In the genomic region with DNA sequence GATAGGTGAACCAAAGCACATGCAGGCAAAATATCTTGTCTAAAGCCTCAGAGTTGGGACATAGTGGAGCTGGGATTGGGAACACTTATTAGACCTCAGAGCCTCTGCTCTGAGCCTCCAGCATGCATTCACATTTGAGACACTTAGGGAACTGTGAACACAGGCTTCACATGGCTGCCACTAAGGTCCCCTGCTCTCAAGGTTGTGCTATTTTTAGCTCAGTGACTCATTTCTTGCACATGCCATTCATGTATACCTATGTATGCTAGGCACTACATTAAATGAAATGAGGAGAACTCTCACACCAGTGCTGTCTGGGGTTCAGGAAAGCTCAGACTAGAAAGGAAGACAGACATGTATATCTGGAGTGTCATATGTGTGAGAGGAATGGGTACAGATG, we compare ENCODE assay signal across 26 mouse cellular contexts.
DNase-seq lines count a peak whose midpoint lies in the region; ATAC-seq and TF ChIP-seq lines count a peak whose summit lies in the region.
"Had no signal": no experiment of that assay in that cellular context is flagged by ENCODE, and none has a peak within 500 bp of the region (broad histone marks: within the 10 kb centered on the region; RNA-seq: fewer than 3 reads in every experiment).

No protein-coding gene starts in this region.

- intact Hi-C loops in heart, postnatal 25 days (cut with DNase I), result no loop called here

- TF ChIP-seq CTCF in lung, embryonic 14.5 days (IDR thresholded peaks at IDR 0.05; ENCODE audit: low read depth), result no peak
- no peak for TF ChIP-seq CTCF in stomach, postnatal 0 days (IDR thresholded peaks at IDR 0.05; ENCODE audit: low read depth)

- H3K4me1 ChIP-seq in heart, embryonic 10.5 days, result peaks cover 7% of the 10 kb centered on the region; the same call in 1 of the 2 replicates
- no peaks in the 10 kb centered on the region for H3K4me1 ChIP-seq in lung, embryonic 14.5 days (ENCODE audit: insufficient read depth)
- H3K4me1 ChIP-seq in stomach, postnatal 0 days (replicated peaks; ENCODE audit: control insufficient read depth, insufficient read depth), result no peaks in the 10 kb centered on the region
- H3K4me1 ChIP-seq: embryonic facial prominence, embryonic 13.5 days; forebrain, embryonic 10.5 days; hindbrain, embryonic 10.5 days; limb, embryonic 12.5 days; liver, embryonic 15.5 days; neural tube, embryonic 12.5 days had no signal

- H3K36me3 ChIP-seq in heart, embryonic 10.5 days, result no peaks in the 10 kb centered on the region
- H3K36me3 ChIP-seq in lung, embryonic 14.5 days (ENCODE audit: insufficient read depth), result no peaks in the 10 kb centered on the region
- H3K36me3 ChIP-seq in stomach, postnatal 0 days (ENCODE audit: control insufficient read depth, insufficient read depth, low read length), result no peaks in the 10 kb centered on the region
- H3K36me3 ChIP-seq: embryonic facial prominence, embryonic 13.5 days; forebrain, embryonic 10.5 days; hindbrain, embryonic 10.5 days; hindbrain, embryonic 15.5 days; limb, embryonic 12.5 days; liver, embryonic 15.5 days; neural tube, embryonic 12.5 days had no signal

- DNase-seq in heart, embryonic 10.5 days (ENCODE audit: low spot score), result no peak
- no peak for DNase-seq in heart, postnatal 25 days (ENCODE audit: low spot score)
- DNase-seq in kidney, adult 11 months, result peak; percentile 2
- no peak for DNase-seq in kidney, postnatal 36 days
- no peak for DNase-seq in lung, embryonic 14.5 days
- no peak for DNase-seq in lung, adult 18-20 months
- DNase-seq in heart, postnatal 4 days, result peak; percentile 10
- no peak for DNase-seq in stomach, postnatal 0 days (ENCODE audit: low spot score)
- DNase-seq: adrenal gland, postnatal 25 days; cerebellum, adult 18-20 months; cerebellum, postnatal 10 days; lung, postnatal 36 days; thymus, postnatal 4 days had no signal

- H3K9ac ChIP-seq in lung, embryonic 14.5 days, result no peak overlapping the region
- H3K9ac ChIP-seq in stomach, postnatal 0 days (ENCODE audit: low read length), result no peak overlapping the region
- H3K9ac ChIP-seq: embryonic facial prominence, embryonic 13.5 days; hindbrain, embryonic 15.5 days; limb, embryonic 12.5 days; liver, embryonic 15.5 days; neural tube, embryonic 12.5 days had no signal

- no peaks in the 10 kb centered on the region for H3K27me3 ChIP-seq in heart, embryonic 10.5 days (ENCODE audit: insufficient read depth, poor library complexity, severe bottlenecking)
- H3K27me3 ChIP-seq in lung, embryonic 14.5 days (ENCODE audit: insufficient read depth, low read length), result no peaks in the 10 kb centered on the region
- no peaks in the 10 kb centered on the region for H3K27me3 ChIP-seq in stomach, postnatal 0 days (ENCODE audit: control insufficient read depth, insufficient read depth, low read length)
- H3K27me3 ChIP-seq: embryonic facial prominence, embryonic 13.5 days; hindbrain, embryonic 15.5 days; limb, embryonic 12.5 days; liver, embryonic 15.5 days; neural tube, embryonic 12.5 days had no signal

- no peak for TF ChIP-seq EP300 in stomach, postnatal 0 days (optimal IDR thresholded peaks at IDR 0.05)

- ATAC-seq in lung, embryonic 14.5 days (ENCODE audit: insufficient read depth), result 0 out of 2 replicates have a peak, but pooled peaks have one; percentile 28
- no peak for ATAC-seq in stomach, postnatal 0 days (ENCODE audit: low FRiP score, low TSS enrichment)
- ATAC-seq: CD4-positive, CD25-positive, alpha-beta regulatory T cell, adult 4 months; forebrain, embryonic 16.5 days; inflammation-experienced regulatory T-cells, adult 6 months had no signal

- no peak overlapping the region for H3K4me2 ChIP-seq in lung, embryonic 14.5 days
- H3K4me2 ChIP-seq in stomach, postnatal 0 days (replicated peaks; ENCODE audit: low read depth), result no peak overlapping the region
- H3K4me2 ChIP-seq: embryonic facial prominence, embryonic 13.5 days; hindbrain, embryonic 15.5 days; limb, embryonic 12.5 days; liver, embryonic 15.5 days; midbrain, embryonic 11.5 days; neural tube, embryonic 12.5 days had no signal

- no peaks in the 10 kb centered on the region for H3K9me3 ChIP-seq in heart, embryonic 10.5 days
- H3K9me3 ChIP-seq in lung, embryonic 14.5 days (ENCODE audit: low read depth, low read length), result no peaks in the 10 kb centered on the region
- H3K9me3 ChIP-seq in stomach, postnatal 0 days (ENCODE audit: control insufficient read depth, low read length), result no peaks in the 10 kb centered on the region
- H3K9me3 ChIP-seq: embryonic facial prominence, embryonic 13.5 days; forebrain, embryonic 10.5 days; hindbrain, embryonic 10.5 days; hindbrain, embryonic 15.5 days; limb, embryonic 12.5 days; liver, embryonic 15.5 days; neural tube, embryonic 12.5 days had no signal

- H3K27ac ChIP-seq in heart, embryonic 10.5 days, result peak overlapping the region; percentile 56; the same call in 1 of the 2 replicates
- H3K27ac ChIP-seq in lung, embryonic 14.5 days (ENCODE audit: low read depth), result no peak overlapping the region
- no peak overlapping the region for H3K27ac ChIP-seq in stomach, postnatal 0 days (replicated peaks)
- H3K27ac ChIP-seq: embryonic facial prominence, embryonic 13.5 days; forebrain, embryonic 10.5 days; hindbrain, embryonic 10.5 days; hindbrain, embryonic 15.5 days; left cerebral cortex, adult 2 months; limb, embryonic 12.5 days; liver, embryonic 15.5 days; neural tube, embryonic 12.5 days had no signal

- H3K4me3 ChIP-seq in heart, embryonic 10.5 days, result no peak overlapping the region
- H3K4me3 ChIP-seq in lung, embryonic 14.5 days (ENCODE audit: low read depth, low read length), result no peak overlapping the region
- H3K4me3 ChIP-seq in stomach, postnatal 0 days (ENCODE audit: low read depth, low read length), result no peak overlapping the region
- H3K4me3 ChIP-seq: embryonic facial prominence, embryonic 13.5 days; forebrain, embryonic 10.5 days; hindbrain, embryonic 10.5 days; hindbrain, embryonic 15.5 days; left cerebral cortex, adult 2 months; limb, embryonic 12.5 days; liver, embryonic 15.5 days; myocyte; neural tube, embryonic 12.5 days had no signal

Comparison
In these comparisons a context has a peak if more than half of its experiments do, and no peak if none do; other contexts are left out.
1. DNase-seq: peak in kidney, adult 11 months (single experiment) and heart, postnatal 4 days (single experiment); none in heart, embryonic 10.5 days (single experiment), heart, postnatal 25 days (single experiment), kidney, postnatal 36 days (0 of 2), lung, embryonic 14.5 days (single experiment), lung, adult 18-20 months (0 of 2) and stomach, postnatal 0 days (single experiment).